Mouse (Mus musculus): Measurements from ENCODE around the gene Gm20532.

- TF ChIP-seq POLR2A (IDR thresholded peaks at IDR 0.05; ENCODE audit: borderline replicate concordance, extremely low read depth, low read depth, low read length) (no peak), CTCF (IDR thresholded peaks at IDR 0.05; ENCODE audit: insufficient read depth, low read length) (no peak)
These were observed 24.1 kb downstream of the Gm20532 start for GRCm38 (mm10) chr2:26610526-26610925.

All from lung, adult 2 months (tissue).